Mouse (Mus musculus): ENCODE results near the gene Rack1.
"Not testable (repeated sequence)": the region's sequence is repeated elsewhere in the genome, so short reads cannot be mapped to it uniquely, and the experiment has no call there.

DNA sequence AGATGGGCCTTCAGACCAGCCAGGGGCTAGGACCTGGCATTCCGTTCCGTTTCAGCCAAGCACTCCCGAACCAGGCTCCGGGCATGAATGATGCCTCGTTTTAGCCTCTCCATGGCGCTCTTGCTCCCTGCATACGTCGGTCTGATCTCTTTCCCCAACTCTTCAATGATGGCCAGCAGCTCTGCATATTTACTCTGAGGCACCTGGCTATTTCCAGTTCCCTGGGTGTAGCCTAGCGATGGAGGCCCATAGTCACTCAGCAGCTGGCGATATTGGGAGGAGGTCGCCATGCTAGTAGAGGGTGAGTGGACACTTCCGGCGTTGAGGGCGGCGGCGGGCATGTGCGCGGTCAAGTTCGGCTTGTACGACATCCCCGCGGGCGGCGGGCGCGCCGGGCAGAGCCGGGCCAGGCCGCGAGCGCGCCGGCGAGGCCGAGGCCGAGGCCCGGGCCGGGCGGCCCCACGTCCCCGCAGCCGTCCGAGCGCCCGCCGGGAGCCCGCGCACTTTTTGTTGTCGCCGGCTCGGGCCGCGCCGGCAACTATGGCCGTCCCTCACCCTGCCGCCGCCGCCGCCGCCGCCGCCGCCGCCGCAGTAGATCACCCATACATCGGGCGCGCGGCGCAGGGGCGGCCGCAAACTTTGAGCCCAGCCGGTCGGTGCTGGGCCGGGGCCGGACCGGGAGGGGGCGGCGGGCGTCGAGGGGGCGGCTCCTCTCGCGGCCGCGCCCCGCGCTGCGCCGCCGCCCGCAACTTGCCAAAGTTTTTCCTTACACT is 26.0 kb downstream of the Rack1 start, which contains the start of the genes Trim7 and Gm12184:
- not testable (repeated sequence) for TF ChIP-seq POLR2A (IDR thresholded peaks at IDR 0.05; ENCODE audit: low read depth, low read length); CTCF (IDR thresholded peaks at IDR 0.05; ENCODE audit: extremely low read depth, insufficient read depth, insufficient read length, insufficient replicate concordance)
